Mouse (Mus musculus): Measurements from ENCODE around the gene Rps11.
"Not testable (repeated sequence)": the region's sequence is repeated elsewhere in the genome, so short reads cannot be mapped to it uniquely, and the experiment has no call there.

The Rps11 gene

GRCm38 (mm10) chr7:45131850-45132249 is 7.6 kb upstream of the Rps11 start:
- no peak for DNase-seq

GRCm38 (mm10) chr7:45129776-45130512 is 5.7 kb upstream of the Rps11 start:
- no peak for DNase-seq

GRCm38 (mm10) chr7:45129318-45129717 is 5.1 kb upstream of the Rps11 start:
- peak; percentile 82 for DNase-seq

- DNase-seq: peak; percentile 99
Observed at GRCm38 (mm10) chr7:45128624-45129246, 4.5 kb upstream of the Rps11 start, which contains the start of gene Rpl13a. Gene Rpl13a, minus strand, starts transcription at chr7:45128761.

GRCm38 (mm10) chr7:45127700-45128224 is 3.5 kb upstream of the Rps11 start:
- no peak for DNase-seq

- DNase-seq: no peak
Observed at GRCm38 (mm10) chr7:45126844-45127699, 2.8 kb upstream of the Rps11 start.

- DNase-seq: no peak
Observed at GRCm38 (mm10) chr7:45126147-45126843, 2.1 kb upstream of the Rps11 start.

- not testable (repeated sequence) for DNase-seq
Observed at GRCm38 (mm10) chr7:45125649-45126048, 1.4 kb upstream of the Rps11 start.

- peak; percentile 68 for DNase-seq
Observed at GRCm38 (mm10) chr7:45125144-45125600, 933 bp upstream of the Rps11 start.

- peak; percentile 52 for DNase-seq
Observed at GRCm38 (mm10) chr7:45123186-45123570, 1.1 kb downstream of the Rps11 start.

GRCm38 (mm10) chr7:45122561-45123185 is 1.6 kb downstream of the Rps11 start:
- no peak for DNase-seq

- no peak for DNase-seq
Observed at GRCm38 (mm10) chr7:45121966-45122365, 2.3 kb downstream of the Rps11 start.

- DNase-seq: no peak
Observed at GRCm38 (mm10) chr7:45121404-45121803, 2.8 kb downstream of the Rps11 start.

- no peak for DNase-seq
Observed at GRCm38 (mm10) chr7:45119780-45120709, 4.2 kb downstream of the Rps11 start.

GRCm38 (mm10) chr7:45118336-45118735 is 5.9 kb downstream of the Rps11 start:
- no peak for DNase-seq

- DNase-seq: no peak
Observed at GRCm38 (mm10) chr7:45117566-45117965, 6.7 kb downstream of the Rps11 start.

- DNase-seq: no peak
Observed at GRCm38 (mm10) chr7:45113476-45113875, 10.8 kb downstream of the Rps11 start.

GRCm38 (mm10) chr7:45112529-45112928 is 11.7 kb downstream of the Rps11 start:
- DNase-seq: no peak

- DNase-seq: no peak
Observed at GRCm38 (mm10) chr7:45111940-45112339, 12.3 kb downstream of the Rps11 start.

GRCm38 (mm10) chr7:45110089-45110488 is 14.2 kb downstream of the Rps11 start:
- not testable (repeated sequence) for DNase-seq

Data from embryo, embryonic 11 days (tissue).